Mouse (Mus musculus) forebrain, embryonic 11.5 days (tissue): ENCODE measurements around the gene AU022252. TPM values are rescaled to one million over a fixed set of nuclear protein-coding genes. Genes with fewer than 3 reads are reported as not detected.

Experiments used
- ATAC-seq: fragments of 200-750 bp; cut with Nextera tagmentation; replicated peaks from 2 replicates; pipeline ENCODE4 v1.8.0; 2017; ENCODE audit warnings: moderate TSS enrichment; ENCODE audit not compliant: low FRiP score
- DNase-seq: peaks from one replicate; pipeline ENCODE4 v3.0.0-alpha.2; 2017; ENCODE audit warnings: low spot score
- H3K27ac ChIP-seq: fragments of 300-500 bp; sonication (generic); 2 replicates; pipeline ENCODE4 v1.5.1; 2014; ENCODE audit warnings: low read depth, low read length
- H3K27me3 ChIP-seq: fragments of 300-500 bp; sonication (generic); 2 replicates; pipeline ENCODE4 v1.6.1; 2014; ENCODE audit warnings: mild to moderate bottlenecking, low read length, mixed read lengths; ENCODE audit not compliant: control insufficient read depth, insufficient read depth
- H3K36me3 ChIP-seq: fragments of 300-500 bp; sonication (generic); 2 replicates; pipeline ENCODE4 v1.6.1; 2014; ENCODE audit warnings: mild to moderate bottlenecking, low read length, moderate library complexity, mixed read lengths; ENCODE audit not compliant: control insufficient read depth, insufficient read depth
- H3K4me1 ChIP-seq: fragments of 300-500 bp; sonication (generic); replicated peaks from 2 replicates; pipeline ENCODE4 v1.6.1; 2014; ENCODE audit warnings: low read length, mixed read lengths; ENCODE audit not compliant: control insufficient read depth, insufficient read depth
- H3K4me2 ChIP-seq: fragments of 300-500 bp; sonication (generic); 2 replicates; pipeline ENCODE4 v1.6.1; 2014; ENCODE audit warnings: low read depth, mild to moderate bottlenecking, low read length, moderate library complexity, mixed read lengths; ENCODE audit not compliant: severe bottlenecking
- H3K4me3 ChIP-seq: fragments of 300-500 bp; sonication (generic); 2 replicates; pipeline ENCODE4 v1.5.1; 2014; ENCODE audit warnings: low read depth, low read length
- H3K9ac ChIP-seq: fragments of 300-500 bp; sonication (generic); 2 replicates; pipeline ENCODE4 v1.6.1; 2014; ENCODE audit warnings: low read length
- H3K9me3 ChIP-seq: fragments of 300-500 bp; sonication (generic); 2 replicates; pipeline ENCODE4 v1.6.1; 2016; ENCODE audit warnings: low read length, mixed read lengths; ENCODE audit not compliant: control insufficient read depth
- WGBS: fragments of 180-500 bp; shearing (Covaris S2); extraction: QIAGEN DNeasy Blood & Tissue Kit; methylation state at CpG from one replicate; pipeline ENCODE4 v1.1.7; 2014; 5-methylcytosine and 5-hydroxymethylcytosine counted together
- polyA plus RNA-seq: library from polyadenylated mRNA; unstranded; fragments of >200 nt; fragmentation: Nextera tagmentation; extraction: Ambion mirVana; gene quantifications from 2 replicates; pipeline ENCODE4 v1.2.1, GENCODE M21; 2014

AU022252 gene
- polyA plus RNA-seq, 1 experiment from 2014 or later = 37.8 TPM

- no peak for ATAC-seq
- no peaks in the 10 kb centered on the region for H3K36me3 ChIP-seq
- H3K9me3 ChIP-seq = no peaks in the 10 kb centered on the region
- DNase-seq = no peak
- no peak overlapping the region for H3K4me2 ChIP-seq
- H3K27ac ChIP-seq = no peak overlapping the region
- H3K4me1 ChIP-seq = no peaks in the 10 kb centered on the region
- no peaks in the 10 kb centered on the region for H3K27me3 ChIP-seq
- no peak overlapping the region for H3K4me3 ChIP-seq
- WGBS = 80% methylated on average over 6 of the region's 6 CpGs
- H3K9ac ChIP-seq = no peak overlapping the region
Observed at GRCm38 (mm10) chr4:119189392-119189791, 43.1 kb downstream of the AU022252 start.

DNA sequence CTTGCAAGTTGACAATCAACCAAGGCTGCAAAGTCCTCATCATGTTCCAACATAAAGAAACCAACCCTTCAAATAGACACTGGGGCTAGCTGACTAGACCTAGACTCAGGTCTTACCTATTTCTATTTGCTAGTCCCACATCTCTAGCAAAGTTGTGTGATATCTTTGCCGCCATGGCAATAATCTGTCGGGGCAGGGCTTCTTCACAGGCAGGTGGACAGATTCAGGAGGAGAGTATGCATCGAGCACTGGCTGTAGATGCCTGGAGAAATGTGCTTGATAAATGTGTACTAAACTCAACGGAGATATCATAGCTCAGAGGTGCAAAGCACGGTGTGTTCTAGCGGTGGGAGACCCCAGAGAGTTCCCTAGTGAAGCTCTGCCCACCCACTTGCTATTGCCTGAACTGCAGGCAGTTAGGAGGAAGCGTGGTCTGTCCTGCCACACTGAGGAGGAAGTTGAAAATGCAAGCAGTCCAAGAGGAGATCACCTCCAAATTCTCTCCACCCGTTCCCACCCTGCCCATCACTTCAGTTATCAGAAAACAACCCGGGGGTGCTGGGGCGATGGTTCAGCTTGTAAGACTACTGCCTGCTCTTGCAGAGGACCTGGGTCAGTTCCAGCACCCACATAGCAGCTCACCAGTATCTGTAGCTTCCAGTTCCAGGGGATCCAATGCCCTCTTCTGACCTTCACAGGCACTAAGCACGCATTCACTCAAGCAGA lies 44.3 kb downstream of the AU022252 start:
- no peak overlapping the region for H3K9ac ChIP-seq
- H3K4me1 ChIP-seq = no peaks in the 10 kb centered on the region
- DNase-seq = no peak
- no peak overlapping the region for H3K4me2 ChIP-seq
- H3K27ac ChIP-seq = no peak overlapping the region
- no peak for ATAC-seq
- H3K4me3 ChIP-seq = no peak overlapping the region
- no peaks in the 10 kb centered on the region for H3K36me3 ChIP-seq
- H3K9me3 ChIP-seq = no peaks in the 10 kb centered on the region
- no peaks in the 10 kb centered on the region for H3K27me3 ChIP-seq
- 66% methylated on average over 11 of the region's 11 CpGs for WGBS

DNA sequence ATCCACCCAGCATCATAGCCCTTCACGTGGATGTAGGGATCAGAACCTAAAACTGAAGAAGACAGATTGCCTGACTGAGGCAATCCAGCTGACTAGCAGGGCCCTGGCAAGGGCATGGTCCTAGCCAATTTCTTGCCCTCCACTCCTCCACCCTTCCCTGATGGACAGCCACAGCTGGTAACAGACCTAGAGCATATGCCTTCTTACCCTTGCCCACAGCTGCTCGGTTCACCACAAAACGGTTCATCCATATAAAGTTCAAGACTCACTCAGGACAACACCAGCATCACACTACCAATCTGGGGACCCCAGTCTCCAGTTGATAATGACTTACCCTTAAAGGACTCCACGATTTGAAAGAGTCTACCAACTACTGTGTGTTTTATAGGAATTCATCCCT lies 46.7 kb downstream of the AU022252 start:
- Histone ChIP-seq H3K4me3 (no peak overlapping the region), H3K9me3 (no peaks in the 10 kb centered on the region), H3K36me3 (no peaks in the 10 kb centered on the region), H3K27me3 (no peaks in the 10 kb centered on the region), H3K27ac (no peak overlapping the region), H3K4me1 (no peaks in the 10 kb centered on the region), H3K4me2 (no peak overlapping the region), H3K9ac (no peak overlapping the region)
- 87% methylated on average over 4 of the region's 4 CpGs for WGBS
- no peak for DNase-seq
- no peak for ATAC-seq

- Histone ChIP-seq H3K27ac (no peak overlapping the region), H3K4me2 (no peak overlapping the region), H3K36me3 (no peaks in the 10 kb centered on the region), H3K4me3 (no peak overlapping the region), H3K9me3 (no peaks in the 10 kb centered on the region), H3K4me1 (no peaks in the 10 kb centered on the region), H3K9ac (no peak overlapping the region), H3K27me3 (no peaks in the 10 kb centered on the region)
- no peak for ATAC-seq
- WGBS = 60% methylated on average over 1 of the region's 1 CpGs
- DNase-seq = no peak
Observed at GRCm38 (mm10) chr4:119183525-119183924, 49.0 kb downstream of the AU022252 start.

DNA sequence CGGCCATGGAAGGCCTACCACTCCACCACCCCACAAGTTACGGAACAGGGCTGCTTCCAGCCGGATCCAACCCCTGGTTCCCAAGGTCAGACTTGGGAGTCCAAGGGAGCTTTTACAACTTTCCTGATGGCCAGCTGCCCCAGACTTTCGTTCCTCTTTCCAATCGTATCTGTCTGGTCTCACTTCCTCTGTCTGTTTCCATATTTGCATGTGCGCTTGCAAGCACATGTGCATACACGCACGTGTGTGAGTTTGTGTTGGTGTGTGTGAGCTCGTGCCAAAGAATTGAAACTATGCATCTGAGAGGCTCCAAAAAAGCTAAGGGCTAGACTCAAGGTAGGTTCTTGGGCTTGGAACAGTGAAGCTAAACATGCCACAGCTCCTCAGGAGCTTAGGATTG lies 51.1 kb downstream of the AU022252 start:
- H3K4me3 ChIP-seq = no peak overlapping the region
- 91% methylated on average over 9 of the region's 9 CpGs for WGBS
- ATAC-seq (no peak), DNase-seq (no peak)
- H3K4me2 ChIP-seq = no peak overlapping the region
- no peaks in the 10 kb centered on the region for H3K4me1 ChIP-seq
- no peak overlapping the region for H3K9ac ChIP-seq
- no peaks in the 10 kb centered on the region for H3K36me3 ChIP-seq
- no peaks in the 10 kb centered on the region for H3K27me3 ChIP-seq
- no peaks in the 10 kb centered on the region for H3K9me3 ChIP-seq
- no peak overlapping the region for H3K27ac ChIP-seq

DNA sequence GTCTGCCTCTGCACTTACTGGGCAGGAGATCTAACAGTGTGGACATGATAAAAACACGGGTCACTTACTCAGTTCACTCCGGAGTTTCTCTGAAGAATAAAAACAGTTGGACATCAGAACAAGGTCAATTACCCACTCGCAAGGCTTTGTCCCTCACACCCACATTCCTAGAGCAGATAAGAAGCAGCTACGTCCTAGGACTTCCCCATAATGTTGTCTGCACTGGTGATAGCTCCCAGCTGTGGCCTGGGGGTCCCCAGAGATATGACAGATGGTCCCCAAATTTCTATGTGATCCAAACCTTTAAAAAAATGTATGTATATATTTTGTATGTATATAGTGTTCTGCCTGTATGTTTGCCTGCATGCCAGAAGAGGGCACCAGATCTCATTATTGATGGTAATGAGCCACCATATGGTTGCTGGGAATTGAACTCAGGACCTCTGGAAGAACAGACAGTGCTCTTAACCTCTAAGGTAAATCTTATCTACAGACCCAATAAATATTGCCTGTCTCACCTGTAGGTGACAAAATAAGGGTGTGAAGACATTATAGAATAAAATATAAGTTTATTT lies 52.3 kb downstream of the AU022252 start:
- no peak for ATAC-seq
- Histone ChIP-seq H3K4me2 (no peak overlapping the region), H3K4me3 (no peak overlapping the region), H3K9me3 (no peaks in the 10 kb centered on the region), H3K36me3 (no peaks in the 10 kb centered on the region), H3K9ac (no peak overlapping the region), H3K4me1 (no peaks in the 10 kb centered on the region), H3K27ac (no peak overlapping the region), H3K27me3 (no peaks in the 10 kb centered on the region)
- WGBS = 56% methylated on average over 4 of the region's 4 CpGs
- no peak for DNase-seq

GRCm38 (mm10) chr4:119178331-119178730 lies 54.2 kb downstream of the AU022252 start:
- ATAC-seq = no peak
- Histone ChIP-seq H3K4me1 (peaks cover under 1% of the 10 kb centered on the region; the same call in 1 of the 2 replicates), H3K4me2 (no peak overlapping the region), H3K36me3 (no peaks in the 10 kb centered on the region), H3K27ac (no peak overlapping the region), H3K9me3 (no peaks in the 10 kb centered on the region), H3K4me3 (no peak overlapping the region), H3K27me3 (no peaks in the 10 kb centered on the region), H3K9ac (no peak overlapping the region)
- 84% methylated on average over 18 of the region's 18 CpGs for WGBS
- DNase-seq = no peak

DNA sequence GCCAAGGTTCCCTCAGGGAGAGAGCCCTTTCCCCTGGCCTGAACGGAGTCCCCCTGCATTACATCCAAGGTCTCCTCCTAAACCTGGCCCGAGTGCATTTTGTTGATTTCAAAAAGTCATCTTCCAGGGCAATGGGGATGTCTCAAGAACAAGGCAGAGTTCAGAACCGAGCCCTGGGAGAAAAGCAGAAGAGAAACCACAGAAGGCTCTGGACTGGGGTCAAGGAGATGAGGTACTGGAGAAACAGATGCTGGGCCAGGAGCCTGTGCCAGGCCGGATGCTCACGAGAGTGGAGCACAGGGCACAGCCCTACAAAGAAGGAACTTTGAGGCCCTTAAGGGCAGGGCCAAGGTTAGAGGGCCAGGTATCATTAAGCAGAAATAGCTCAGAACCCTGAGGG lies 54.8 kb downstream of the AU022252 start:
- Histone ChIP-seq H3K36me3 (no peaks in the 10 kb centered on the region), H3K4me2 (no peak overlapping the region), H3K4me3 (no peak overlapping the region), H3K9me3 (no peaks in the 10 kb centered on the region), H3K4me1 (peaks cover 4% of the 10 kb centered on the region; the same call in 1 of the 2 replicates), H3K27me3 (no peaks in the 10 kb centered on the region), H3K9ac (no peak overlapping the region), H3K27ac (no peak overlapping the region)
- 78% methylated on average over 5 of the region's 5 CpGs for WGBS
- ATAC-seq (no peak), DNase-seq (no peak)
